ENCODE assay signal across 9 mouse cellular contexts in genomic region chr5:88519232-88519631, GRCm38 (mm10). TPM values are rescaled to one million over a fixed set of nuclear protein-coding genes. Genes with fewer than 3 reads are reported as not detected.
DNase-seq lines count a peak whose midpoint lies in the region; ATAC-seq and TF ChIP-seq lines count a peak whose summit lies in the region.
"Had no signal": no experiment of that assay in that cellular context is flagged by ENCODE, and none has a peak within 500 bp of the region (broad histone marks: within the 10 kb centered on the region; RNA-seq: fewer than 3 reads in every experiment).

No protein-coding gene starts in this region.

- H3K4me3 ChIP-seq in G1E (ENCODE audit: low read depth, low read length), result no peak overlapping the region
- no peak overlapping the region for H3K4me3 ChIP-seq in cortical plate, adult 2 months (ENCODE audit: insufficient read depth, low read length)
- H3K4me3 ChIP-seq: heart, embryonic 13.5 days had no signal

- DNase-seq in adrenal gland, postnatal 14 days, result peak; percentile 55
- DNase-seq in adrenal gland, adult 8-10 months, result no peak
- peak; percentile 9 to 33 for DNase-seq in left cerebral cortex, adult 18-20 months (ENCODE audit: low spot score in 2 of 2)
- no peak for DNase-seq in left cerebral cortex, postnatal 36 days (ENCODE audit: low spot score in 2 of 2)
- DNase-seq in G1E (ENCODE audit: low spot score), result peak; percentile 4
- peak; percentile 42 for DNase-seq in lung, postnatal 14 days
- no peak for DNase-seq in spleen, postnatal 14 days (ENCODE audit: low spot score in 2 of 2)

- peaks cover 3% of the 10 kb centered on the region; the same call in 1 of the 2 replicates for H3K27me3 ChIP-seq in G1E (ENCODE audit: insufficient read depth, low read length)
- H3K27me3 ChIP-seq: heart, embryonic 13.5 days had no signal

- no peaks in the 10 kb centered on the region for H3K36me3 ChIP-seq in G1E (replicated peaks)
- H3K36me3 ChIP-seq: heart, embryonic 13.5 days had no signal

- intact Hi-C loops in left cerebral cortex, postnatal 36 days (cut with DNase I), result no loop called here

- TF ChIP-seq CTCF in G1E (IDR thresholded peaks at IDR 0.05; ENCODE audit: low read depth, low read length), result no peak
- TF ChIP-seq CTCF in cortical plate, adult 2 months (IDR thresholded peaks at IDR 0.05; ENCODE audit: extremely low read depth, insufficient read depth, low read length), result peak; percentile 46; the same call in 1 of the 2 replicates

- H3K9me3 ChIP-seq in G1E (replicated peaks), result no peaks in the 10 kb centered on the region
- H3K9me3 ChIP-seq: heart, embryonic 13.5 days had no signal

- TF ChIP-seq POLR2A in cortical plate, adult 2 months (IDR thresholded peaks at IDR 0.05; ENCODE audit: extremely low read depth, insufficient read depth, low read length), result no peak

- H3K4me1 ChIP-seq in G1E (ENCODE audit: insufficient read depth, low read depth, low read length), result no peaks in the 10 kb centered on the region
- no peaks in the 10 kb centered on the region for H3K4me1 ChIP-seq in cortical plate, adult 2 months (ENCODE audit: control insufficient read depth, insufficient read depth, low read length)
- H3K4me1 ChIP-seq: heart, embryonic 13.5 days had no signal

- H3K27ac ChIP-seq in cortical plate, adult 2 months (ENCODE audit: insufficient read depth, low read length), result no peak overlapping the region
- H3K27ac ChIP-seq: heart, embryonic 13.5 days had no signal

- ATAC-seq in G1E (ENCODE audit: extremely low read depth, insufficient number of reproducible peaks, low FRiP score, poor library complexity, severe bottlenecking), result peak; percentile 28; the same call in 1 of the 2 replicates

RNA-seq across cellular contexts. Expression of gene Jchain, which starts 8.5 kb away (rescaled TPM):
- 0.98 and 1.5 TPM in 2 replicates for total RNA-seq in adrenal gland, postnatal 14 days (2021)
- 1 to 10 TPM; 1.7 to 5.9 (median 3.2) TPM for total RNA-seq in adrenal gland, adult 8-10 months (2022)
- total RNA-seq in left cerebral cortex, adult 18-20 months (2021), result under 1 TPM; 0.51 to 0.87 TPM
- under 1 TPM; 0.30 to 0.50 TPM for total RNA-seq in left cerebral cortex, postnatal 36 days (2021)
- total RNA-seq in G1E (2014; fragmentation: Nextera tagmentation) (not detected in 2 replicates), G1E (2017) (not detected in 2 replicates)
- not detected in 2 replicates for polyA plus RNA-seq in G1E (2012)
- 1.4 and 1.9 TPM in 2 replicates for polyA plus RNA-seq in cortical plate, adult 2 months (2012; rRNA removed)

RNA-seq across cellular contexts. Expression of gene Enam, which starts 31.5 kb away (rescaled TPM):
- not detected in 2 replicates for total RNA-seq in adrenal gland, postnatal 14 days (2021)
- not detected for total RNA-seq in adrenal gland, adult 8-10 months (2022)
- not detected for total RNA-seq in left cerebral cortex, adult 18-20 months (2021)
- not detected for total RNA-seq in left cerebral cortex, postnatal 36 days (2021)
- total RNA-seq in G1E (2014; fragmentation: Nextera tagmentation) (not detected in 2 replicates), G1E (2017) (0.06 and 0.11 TPM in 2 replicates)
- polyA plus RNA-seq in G1E (2012), result not detected in 2 replicates
- not detected in 2 replicates for polyA plus RNA-seq in cortical plate, adult 2 months (2012; rRNA removed)
- polyA plus RNA-seq: heart, embryonic 13.5 days had no signal

RNA-seq across cellular contexts. Expression of gene Utp3, which starts 35.0 kb away (rescaled TPM):
- 34.8 and 43.2 TPM in 2 replicates for total RNA-seq in adrenal gland, postnatal 14 days (2021)
- total RNA-seq in adrenal gland, adult 8-10 months (2022), result 10 to 100 TPM; 30.5 to 39.0 (median 35.2) TPM
- 10 to 100 TPM; 29.4 to 29.8 TPM for total RNA-seq in left cerebral cortex, adult 18-20 months (2021)
- 10 to 100 TPM; 24.5 to 25.1 TPM for total RNA-seq in left cerebral cortex, postnatal 36 days (2021)
- total RNA-seq in G1E (2014; fragmentation: Nextera tagmentation) (77.0 and 96.8 TPM in 2 replicates), G1E (2017) (53.4 and 69.7 TPM in 2 replicates)
- polyA plus RNA-seq in G1E (2012), result 76.1 and 79.6 TPM in 2 replicates
- polyA plus RNA-seq in cortical plate, adult 2 months (2012; rRNA removed), result 25.1 and 27.5 TPM in 2 replicates

RNA-seq across cellular contexts. Expression of gene Rufy3, which starts 45.6 kb away (rescaled TPM):
- 24.2 and 30.6 TPM in 2 replicates for total RNA-seq in adrenal gland, postnatal 14 days (2021)
- total RNA-seq in adrenal gland, adult 8-10 months (2022), result 10 to 100 TPM; 31.8 to 45.7 (median 40.1) TPM
- total RNA-seq in left cerebral cortex, adult 18-20 months (2021), result 100 to 1,000 TPM; 181 TPM
- 100 to 1,000 TPM; 170 to 191 TPM for total RNA-seq in left cerebral cortex, postnatal 36 days (2021)
- total RNA-seq in G1E (2014; fragmentation: Nextera tagmentation), result 11.9 and 14.0 TPM in 2 replicates
- 14.7 and 17.0 TPM in 2 replicates for total RNA-seq in G1E (2017)
- polyA plus RNA-seq in G1E (2012), result 2.5 and 3.1 TPM in 2 replicates
- 102 and 103 TPM in 2 replicates for polyA plus RNA-seq in cortical plate, adult 2 months (2012; rRNA removed)

Comparison
In these comparisons a context has a peak if more than half of its experiments do, and no peak if none do; other contexts are left out.
1. DNase-seq: peak in adrenal gland, postnatal 14 days (single experiment), left cerebral cortex, adult 18-20 months (2 of 2), G1E (single experiment) and lung, postnatal 14 days (single experiment); none in adrenal gland, adult 8-10 months (single experiment), left cerebral cortex, postnatal 36 days (0 of 2) and spleen, postnatal 14 days (0 of 2).